19 mouse cellular contexts compared by ENCODE assay signal in the genomic region with DNA sequence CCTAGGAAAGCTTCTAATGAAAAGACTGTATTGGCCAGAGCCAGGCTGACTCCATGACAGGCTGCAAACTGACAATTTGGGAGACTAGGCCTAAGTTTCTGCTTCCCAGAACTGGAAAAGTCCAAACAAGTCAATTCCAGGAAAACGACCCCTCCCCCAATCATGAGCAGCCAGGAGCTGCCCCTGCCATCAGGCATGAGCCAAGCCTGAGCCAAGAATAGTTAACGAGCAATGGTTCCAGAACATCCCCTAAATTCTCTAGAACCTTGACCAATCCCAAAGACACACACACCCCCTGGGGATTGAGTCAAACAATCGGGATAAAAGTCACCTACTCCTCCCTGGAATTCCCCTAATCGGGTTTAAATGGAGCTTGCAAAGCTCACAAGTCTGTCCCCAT. TPM values are rescaled to one million over a fixed set of nuclear protein-coding genes. Genes with fewer than 3 reads are reported as not detected.
"Had no signal": no experiment of that assay in that cellular context is flagged by ENCODE, and none has a peak within 500 bp of the region (broad histone marks: within the 10 kb centered on the region; RNA-seq: fewer than 3 reads in every experiment).

No protein-coding gene starts in this region.

- DNase-seq: liver, postnatal 0 days; lung, adult 2 months; lung, postnatal 14 days; lung, postnatal 36 days; midbrain, embryonic 14.5 days; retina, postnatal 1 day; right cerebral cortex, adult 18-20 months; thymus, adult 2 months; thymus, postnatal 25 days; thymus, postnatal 4 days had no signal

- H3K36me3 ChIP-seq: midbrain, embryonic 12.5 days; stomach, embryonic 15.5 days had no signal

- H3K27me3 ChIP-seq: liver, embryonic 15.5 days; lung, embryonic 15.5 days; megakaryocyte, embryonic 14.5 days; midbrain, embryonic 12.5 days; neural tube, embryonic 12.5 days; stomach, embryonic 15.5 days had no signal

- H3K9ac ChIP-seq: liver, embryonic 15.5 days; liver, postnatal 0 days; lung, embryonic 15.5 days; midbrain, embryonic 12.5 days; neural tube, embryonic 12.5 days; stomach, embryonic 15.5 days had no signal

- H3K4me1 ChIP-seq: liver, embryonic 15.5 days; lung, embryonic 15.5 days; megakaryocyte, embryonic 14.5 days; midbrain, embryonic 12.5 days; neural tube, embryonic 12.5 days; stomach, embryonic 15.5 days had no signal

- H3K27ac ChIP-seq: liver, embryonic 15.5 days; lung, embryonic 15.5 days; macrophage; midbrain, embryonic 12.5 days; neural tube, embryonic 12.5 days; stomach, embryonic 15.5 days; stomach, postnatal 0 days had no signal

- H3K4me3 ChIP-seq: liver, embryonic 15.5 days; lung, embryonic 15.5 days; megakaryocyte, embryonic 14.5 days; midbrain, embryonic 12.5 days; neural tube, embryonic 12.5 days; stomach, embryonic 15.5 days had no signal

RNA-seq across cellular contexts. Expression of gene Gm17655, which starts 10.6 kb away (rescaled TPM):
- total RNA-seq: midbrain, postnatal 0 days had no signal
